Comparison of ENCODE assay signal across 16 mouse cellular contexts in genomic region chr5:147969566-147969965, GRCm38 (mm10).
"Had no signal": no experiment of that assay in that cellular context is flagged by ENCODE, and none has a peak within 500 bp of the region (broad histone marks: within the 10 kb centered on the region; RNA-seq: fewer than 3 reads in every experiment).

No protein-coding gene starts in this region.

- H3K36me3 ChIP-seq: neural tube, embryonic 12.5 days; neural tube, embryonic 13.5 days; neural tube, embryonic 15.5 days; stomach, embryonic 15.5 days had no signal

- H3K27ac ChIP-seq: neural tube, embryonic 12.5 days; neural tube, embryonic 13.5 days; neural tube, embryonic 15.5 days; stomach, embryonic 15.5 days; stomach, postnatal 0 days had no signal

- H3K4me3 ChIP-seq: neural tube, embryonic 12.5 days; neural tube, embryonic 13.5 days; neural tube, embryonic 15.5 days; stomach, embryonic 15.5 days had no signal

- H3K9me3 ChIP-seq: neural tube, embryonic 12.5 days; neural tube, embryonic 13.5 days; neural tube, embryonic 15.5 days; stomach, embryonic 15.5 days had no signal

- H3K9ac ChIP-seq: neural tube, embryonic 12.5 days; neural tube, embryonic 13.5 days; neural tube, embryonic 15.5 days; stomach, embryonic 15.5 days had no signal

- H3K27me3 ChIP-seq: neural tube, embryonic 12.5 days; neural tube, embryonic 13.5 days; neural tube, embryonic 15.5 days; stomach, embryonic 15.5 days had no signal

- H3K4me1 ChIP-seq: neural tube, embryonic 12.5 days; neural tube, embryonic 13.5 days; stomach, embryonic 15.5 days had no signal

- H3K4me2 ChIP-seq: neural tube, embryonic 12.5 days; neural tube, embryonic 13.5 days; neural tube, embryonic 15.5 days; stomach, embryonic 15.5 days had no signal

- DNase-seq: right cerebral cortex, adult 18-20 months; right cerebral cortex, postnatal 14 days; right cerebral cortex, postnatal 25 days; right cerebral cortex, postnatal 4 days; spleen, adult 18-20 months; thymus, adult 18-20 months; thymus, adult 2 months; thymus, postnatal 14 days; thymus, postnatal 25 days; thymus, postnatal 36 days; thymus, postnatal 4 days had no signal
